Mouse (Mus musculus): Measurements from ENCODE around the gene Zbed5. TPM values are rescaled to one million over a fixed set of nuclear protein-coding genes. Genes with fewer than 3 reads are reported as not detected.

Gene Zbed5
- total and polyA plus RNA-seq, 3 experiments = 4.0 to 4.2 TPM; not detected in 1

DNA sequence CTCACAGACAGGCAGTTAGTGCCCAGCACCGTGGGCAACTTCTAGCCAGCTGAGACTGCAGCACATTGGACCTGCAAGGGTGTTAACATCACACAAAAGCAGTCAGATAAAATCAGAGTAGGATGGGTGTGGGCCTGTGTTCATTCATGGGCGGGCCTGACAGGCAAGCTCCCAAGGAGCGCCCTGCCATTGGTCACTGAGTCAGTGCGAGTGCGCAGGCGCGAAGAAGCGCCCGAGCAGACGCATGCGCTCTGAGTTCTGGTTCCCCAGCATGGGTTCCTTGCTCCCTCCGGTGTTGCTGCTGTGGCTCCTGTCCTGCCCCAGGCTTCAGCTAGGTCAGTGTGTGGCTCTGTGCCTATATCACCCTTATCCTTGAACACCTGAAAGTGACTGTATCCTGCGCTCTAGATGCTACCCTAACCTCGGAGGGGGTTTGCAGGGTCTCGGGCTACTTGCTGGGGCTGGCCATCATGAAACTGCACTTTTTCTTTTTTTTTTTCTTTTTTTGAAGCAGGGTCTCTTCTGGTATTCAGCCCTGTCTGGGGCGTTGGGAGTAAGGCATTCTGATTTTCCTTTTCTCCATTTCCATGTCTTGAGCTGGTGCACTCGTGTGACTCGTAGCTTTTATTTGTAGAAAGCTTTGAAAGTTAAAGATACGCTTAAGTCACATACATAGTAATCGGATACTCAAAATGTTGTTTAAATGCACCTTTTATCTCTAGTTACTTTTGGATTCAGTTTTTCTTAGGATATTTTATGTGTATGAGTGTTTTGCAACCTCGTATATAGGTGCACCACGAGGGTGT, 48.6 kb upstream of the Zbed5 start, which contains the start of gene Sumf2 (continued):
- TF ChIP-seq ZC3H11A (IDR thresholded peaks at IDR 0.05; ENCODE audit: low read depth, low read length) (no peak), CHD1 (IDR thresholded peaks at IDR 0.05; ENCODE audit: low read depth, low read length) (peak; percentile 94), E2F4 (IDR thresholded peaks at IDR 0.05; ENCODE audit: borderline replicate concordance, low read depth, low read length) (peak; percentile 51; the same call in 1 of the 2 replicates), TBP (IDR thresholded peaks at IDR 0.05; ENCODE audit: low read depth, low read length) (peak; percentile 85), JUND (IDR thresholded peaks at IDR 0.05; ENCODE audit: low read depth, low read length) (no peak), SMC3 (IDR thresholded peaks at IDR 0.05; ENCODE audit: low read depth, low read length) (no peak; the same call in 1 of the 2 replicates), ZNF384 (IDR thresholded peaks at IDR 0.05; ENCODE audit: low read depth, low read length) (peak; percentile 75), EP300 (IDR thresholded peaks at IDR 0.05; ENCODE audit: low read depth in 1 of 2, low read length in 2 of 2) (no peak; a peak in 1 of 4 replicates), ETS1 (IDR thresholded peaks at IDR 0.05; ENCODE audit: low read depth, low read length) (0 out of 2 replicates have a peak, but pooled peaks have one; percentile 33), RAD21 (IDR thresholded peaks at IDR 0.05; ENCODE audit: low read depth, low read length) (no peak), POLR2AphosphoS2 (IDR thresholded peaks at IDR 0.05; ENCODE audit: low read length) (peak; percentile 100)

DNA sequence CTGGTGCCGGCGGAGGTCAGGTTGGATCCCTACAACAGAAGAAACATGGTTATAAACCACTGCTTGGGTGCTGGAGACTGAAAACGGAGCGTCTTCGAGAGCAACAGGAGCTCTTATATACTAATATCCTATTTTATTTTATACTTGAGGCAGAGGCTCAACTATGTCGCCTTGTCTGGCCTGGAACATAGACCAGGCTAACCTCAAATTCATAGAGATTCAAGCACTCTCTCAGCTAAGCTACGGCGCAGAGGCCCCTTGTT, 48.0 kb upstream of the Zbed5 start:
- Histone ChIP-seq H3K79me2 (ENCODE audit: control insufficient read depth, insufficient read depth, low read length, poor library complexity) (peaks cover 18% of the 10 kb centered on the region), H3K4me1 (ENCODE audit: control insufficient read depth in 1 of 2, insufficient read depth in 2 of 2, low read length in 2 of 2) (peaks cover 2 to 13% of the 10 kb centered on the region in 2 experiments; a peak in 2 of 4 replicates), H3K9me3 (replicated peaks; ENCODE audit: insufficient read depth, low read length) (no peaks in the 10 kb centered on the region), H3K27ac (ENCODE audit: control insufficient read depth, low read depth, low read length) (peak overlapping the region; percentile 81), H3K36me3 (ENCODE audit: control insufficient read depth in 1 of 2, insufficient read depth in 2 of 2, low read length in 2 of 2) (peaks cover 16 to 19% of the 10 kb centered on the region in 2 experiments), H3K4me3 (ENCODE audit: control insufficient read depth in 1 of 2, insufficient read depth in 1 of 2, low read depth in 2 of 2, low read length in 2 of 2) (peak overlapping the region; percentile 77 to 78), H3K27me3 (ENCODE audit: control insufficient read depth in 1 of 2, insufficient read depth in 2 of 2, low read length in 2 of 2) (no peaks in the 10 kb centered on the region), H3K9ac (ENCODE audit: control insufficient read depth, low read depth, low read length, poor library complexity, severe bottlenecking) (peak overlapping the region; percentile 87)
- peak; percentile 63 for DNase-seq (ENCODE audit: low read depth, low spot score)
- TF ChIP-seq SIN3A (IDR thresholded peaks at IDR 0.05; ENCODE audit: low read length) (no peak), ZC3H11A (IDR thresholded peaks at IDR 0.05; ENCODE audit: low read depth, low read length) (no peak), ZKSCAN1 (IDR thresholded peaks at IDR 0.05; ENCODE audit: low read depth, low read length) (no peak), UBTF (IDR thresholded peaks at IDR 0.05; ENCODE audit: borderline replicate concordance, insufficient read depth, low read depth, low read length) (no peak), NELFE (IDR thresholded peaks at IDR 0.05; ENCODE audit: low read depth, low read length) (no peak), BHLHE40 (IDR thresholded peaks at IDR 0.05; ENCODE audit: borderline replicate concordance, low read depth, low read length) (no peak), ELF1 (IDR thresholded peaks at IDR 0.05; ENCODE audit: low read depth, low read length) (no peak), EP300 (IDR thresholded peaks at IDR 0.05; ENCODE audit: low read depth in 1 of 2, low read length in 2 of 2) (no peak)

DNA sequence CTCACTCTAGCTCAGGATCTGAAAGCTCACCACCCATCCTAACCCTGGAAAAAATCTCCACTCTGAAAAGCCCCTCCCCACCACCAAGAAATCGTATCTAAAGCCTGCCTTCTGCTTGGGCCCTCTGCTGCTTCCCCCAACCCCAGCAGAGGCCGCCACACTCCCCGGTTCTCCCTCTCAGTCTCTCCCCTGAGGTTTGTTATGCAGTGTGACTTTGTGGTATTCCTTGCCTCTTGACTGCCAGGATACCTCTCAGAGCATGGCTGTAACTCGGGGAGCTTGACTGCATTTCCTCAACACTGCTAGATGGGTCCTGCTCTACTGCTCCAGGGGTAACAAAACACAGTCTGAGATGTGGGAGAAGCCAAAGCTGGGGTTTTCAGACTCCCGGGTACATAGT, 40.4 kb upstream of the Zbed5 start:
- no peak overlapping the region for H3K9ac ChIP-seq (ENCODE audit: control insufficient read depth, low read depth, low read length, poor library complexity, severe bottlenecking)

More for the DNA sequence above, 40.4 kb upstream of the Zbed5 start:
- Histone ChIP-seq H3K27ac (ENCODE audit: control insufficient read depth, low read depth, low read length) (no peak overlapping the region), H3K79me2 (ENCODE audit: control insufficient read depth, insufficient read depth, low read length, poor library complexity) (no peaks in the 10 kb centered on the region), H3K9me3 (replicated peaks; ENCODE audit: insufficient read depth, low read length) (no peaks in the 10 kb centered on the region), H3K27me3 (ENCODE audit: control insufficient read depth in 1 of 2, insufficient read depth in 2 of 2, low read length in 2 of 2) (no peaks in the 10 kb centered on the region), H3K36me3 (ENCODE audit: control insufficient read depth in 1 of 2, insufficient read depth in 2 of 2, low read length in 2 of 2) (peaks cover 0 to 2% of the 10 kb centered on the region in 2 experiments; a peak in 2 of 4 replicates), H3K4me1 (ENCODE audit: control insufficient read depth in 1 of 2, insufficient read depth in 2 of 2, low read length in 2 of 2) (no peaks in the 10 kb centered on the region), H3K4me3 (ENCODE audit: control insufficient read depth in 1 of 2, insufficient read depth in 1 of 2, low read depth in 2 of 2, low read length in 2 of 2) (no peak overlapping the region)
- TF ChIP-seq CTCF (IDR thresholded peaks at IDR 0.05 in 2 of 3, conservative IDR thresholded peaks at IDR 0.05 in 1 of 3; ENCODE audit: control insufficient read depth in 1 of 3, insufficient read depth in 1 of 3, low read depth in 2 of 3, low read length in 3 of 3, poor library complexity in 1 of 3, severe bottlenecking in 1 of 3) = 0 out of 6 replicates have a peak, but pooled peaks of 1 of the 3 experiments have one; percentile 15
- TF ChIP-seq UBTF (IDR thresholded peaks at IDR 0.05; ENCODE audit: borderline replicate concordance, insufficient read depth, low read depth, low read length) = no peak
- DNase-seq (ENCODE audit: low read depth, low spot score) = no peak
